Mouse (Mus musculus): Measurements from ENCODE around the gene Gm7298.
"Not testable (repeated sequence)": the region's sequence is repeated elsewhere in the genome, so short reads cannot be mapped to it uniquely, and the experiment has no call there.

Gm7298 gene

GRCm38 (mm10) chr6:121732632-121733031 lies at the start of gene Gm7298:
Gene Gm7298, plus strand, starts transcription at chr6:121732932.
- no peak for DNase-seq

DNA sequence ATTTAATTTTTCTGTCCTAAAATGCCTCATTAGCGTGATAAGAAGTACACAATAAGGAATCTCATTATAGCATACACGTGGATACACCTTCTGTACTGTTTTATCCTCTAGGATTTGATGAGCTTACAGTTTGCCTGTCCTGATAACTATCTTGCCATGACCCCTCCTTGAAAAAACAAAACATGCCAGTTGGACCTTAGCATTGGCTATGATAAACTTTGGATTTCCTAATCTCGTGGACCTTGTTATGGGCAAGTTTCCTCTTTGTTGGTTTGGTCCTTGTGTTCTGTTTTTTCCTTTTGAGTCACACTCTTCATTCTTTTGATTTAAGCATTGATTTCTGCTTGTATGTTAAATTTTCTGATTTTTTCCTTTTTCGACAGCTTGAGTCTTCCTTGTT lies 95.3 kb downstream of the Gm7298 start:
- DNase-seq: no peak

GRCm38 (mm10) chr6:121836361-121836760 lies 103.6 kb downstream of the Gm7298 start:
- no peak for DNase-seq

- not testable (repeated sequence) for DNase-seq
Observed at GRCm38 (mm10) chr6:121838271-121838670, 105.5 kb downstream of the Gm7298 start, which contains the start of gene Mug1. Gene Mug1, plus strand, starts transcription at chr6:121838541.
